Mouse (Mus musculus): ENCODE data around the gene Atp6v1d. TPM values are rescaled to one million over a fixed set of nuclear protein-coding genes. Genes with fewer than 3 reads are reported as not detected.

Gene Atp6v1d
- total and polyA plus RNA-seq, 3 experiments: 10.0 to 140 (median 114) TPM

DNA sequence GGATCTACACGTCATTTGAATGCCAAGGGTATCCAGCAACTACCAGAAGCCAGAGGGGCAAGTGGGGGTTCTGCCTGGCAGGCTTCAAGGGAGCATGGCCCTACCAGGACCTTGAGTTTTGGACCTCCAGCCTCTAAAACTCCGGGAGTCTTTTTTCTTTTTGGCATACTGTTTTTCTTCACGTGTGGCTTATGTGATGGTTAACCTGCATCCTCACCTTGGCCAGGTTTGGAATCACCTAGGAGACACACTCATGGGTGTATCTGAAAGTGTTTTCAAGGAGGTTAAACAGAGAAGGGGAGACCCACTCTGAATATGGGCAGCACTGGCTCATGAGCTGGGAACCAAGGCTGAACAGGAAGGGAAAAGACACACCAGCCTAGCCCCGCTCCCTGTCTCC, 41.9 kb upstream of the Atp6v1d start:
- ATAC-seq (ENCODE audit: extremely low read depth, insufficient number of reproducible peaks, low FRiP score, poor library complexity, severe bottlenecking): no peak
- Histone ChIP-seq H3K4me1 (ENCODE audit: insufficient read depth, low read depth, low read length) (peaks cover 13% of the 10 kb centered on the region), H3K27me3 (ENCODE audit: insufficient read depth, low read length) (peaks cover 14% of the 10 kb centered on the region), H3K9me3 (replicated peaks) (peaks cover 14% of the 10 kb centered on the region), H3K36me3 (replicated peaks) (no peaks in the 10 kb centered on the region), H3K4me3 (ENCODE audit: low read depth, low read length) (no peak overlapping the region)
- TF ChIP-seq TAL1 (conservative IDR thresholded peaks at IDR 0.05; ENCODE audit: low read depth, low read length): no peak
- no peak for TF ChIP-seq POLR2AphosphoS5 (IDR thresholded peaks at IDR 0.05; ENCODE audit: insufficient replicate concordance, low read depth, low read length)
- no peak for TF ChIP-seq CTCF (IDR thresholded peaks at IDR 0.05; ENCODE audit: low read depth, low read length)
- TF ChIP-seq GATA2 (IDR thresholded peaks at IDR 0.05; ENCODE audit: borderline replicate concordance, low read depth, low read length): no peak
- TF ChIP-seq GATA1 (IDR thresholded peaks at IDR 0.05; ENCODE audit: borderline replicate concordance, low read length): no peak
- no peak for DNase-seq (ENCODE audit: low spot score)

- Histone ChIP-seq H3K27me3 (ENCODE audit: insufficient read depth, low read length) (peaks cover 10% of the 10 kb centered on the region), H3K4me3 (ENCODE audit: low read depth, low read length) (no peak overlapping the region), H3K36me3 (replicated peaks) (no peaks in the 10 kb centered on the region), H3K4me1 (ENCODE audit: insufficient read depth, low read depth, low read length) (peaks cover 13% of the 10 kb centered on the region), H3K9me3 (replicated peaks) (no peaks in the 10 kb centered on the region; the same call in 1 of the 2 replicates)
- no peak for ATAC-seq (ENCODE audit: extremely low read depth, insufficient number of reproducible peaks, low FRiP score, poor library complexity, severe bottlenecking)
- TF ChIP-seq POLR2AphosphoS5 (IDR thresholded peaks at IDR 0.05; ENCODE audit: insufficient replicate concordance, low read depth, low read length) (no peak), TAL1 (conservative IDR thresholded peaks at IDR 0.05; ENCODE audit: low read depth, low read length) (no peak), CTCF (IDR thresholded peaks at IDR 0.05; ENCODE audit: low read depth, low read length) (no peak), GATA1 (IDR thresholded peaks at IDR 0.05; ENCODE audit: borderline replicate concordance, low read length) (no peak), GATA2 (IDR thresholded peaks at IDR 0.05; ENCODE audit: borderline replicate concordance, low read depth, low read length) (no peak)
- no peak for DNase-seq (ENCODE audit: low spot score)
Measured at GRCm38 (mm10) chr12:78901467-78901866, 40.0 kb upstream of the Atp6v1d start.

DNA sequence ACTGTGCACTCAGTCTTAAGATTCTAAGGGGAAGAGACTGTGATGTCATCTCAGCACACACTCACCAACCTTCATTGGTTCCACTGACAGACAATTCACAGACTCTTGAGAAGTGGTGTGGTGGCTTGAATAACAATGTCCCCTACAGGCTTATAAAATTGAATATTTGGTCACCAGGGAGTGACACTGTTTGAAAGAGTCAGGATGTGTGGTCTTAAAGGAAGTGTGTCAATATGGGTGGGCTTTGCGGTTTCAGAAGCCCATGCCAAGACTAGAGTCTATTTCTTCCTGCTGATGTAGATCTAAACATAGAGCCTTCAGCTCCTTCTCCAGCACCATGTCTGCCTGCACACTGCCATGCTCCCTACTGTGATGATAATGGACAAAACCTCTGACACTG, 36.4 kb upstream of the Atp6v1d start:
- Histone ChIP-seq H3K9me3 (replicated peaks) (no peaks in the 10 kb centered on the region), H3K4me3 (ENCODE audit: low read depth, low read length) (no peak overlapping the region), H3K27me3 (ENCODE audit: insufficient read depth, low read length) (peaks cover 17% of the 10 kb centered on the region), H3K36me3 (replicated peaks) (no peaks in the 10 kb centered on the region), H3K4me1 (ENCODE audit: insufficient read depth, low read depth, low read length) (peaks cover 12% of the 10 kb centered on the region)
- ATAC-seq (ENCODE audit: extremely low read depth, insufficient number of reproducible peaks, low FRiP score, poor library complexity, severe bottlenecking): no peak
- TF ChIP-seq POLR2AphosphoS5 (IDR thresholded peaks at IDR 0.05; ENCODE audit: insufficient replicate concordance, low read depth, low read length) (no peak), CTCF (IDR thresholded peaks at IDR 0.05; ENCODE audit: low read depth, low read length) (no peak), TAL1 (conservative IDR thresholded peaks at IDR 0.05; ENCODE audit: low read depth, low read length) (no peak), GATA1 (IDR thresholded peaks at IDR 0.05; ENCODE audit: borderline replicate concordance, low read length) (no peak), GATA2 (IDR thresholded peaks at IDR 0.05; ENCODE audit: borderline replicate concordance, low read depth, low read length) (no peak)
- no peak for DNase-seq (ENCODE audit: low spot score)

- TF ChIP-seq POLR2AphosphoS5 (IDR thresholded peaks at IDR 0.05; ENCODE audit: insufficient replicate concordance, low read depth, low read length): no peak
- TF ChIP-seq GATA1 (IDR thresholded peaks at IDR 0.05; ENCODE audit: borderline replicate concordance, low read length): no peak
- TF ChIP-seq TAL1 (conservative IDR thresholded peaks at IDR 0.05; ENCODE audit: low read depth, low read length): no peak
- no peak for TF ChIP-seq CTCF (IDR thresholded peaks at IDR 0.05; ENCODE audit: low read depth, low read length)
- TF ChIP-seq GATA2 (IDR thresholded peaks at IDR 0.05; ENCODE audit: borderline replicate concordance, low read depth, low read length): no peak
- Histone ChIP-seq H3K9me3 (replicated peaks) (peaks cover 3% of the 10 kb centered on the region), H3K27me3 (ENCODE audit: insufficient read depth, low read length) (peaks cover 9% of the 10 kb centered on the region), H3K4me1 (ENCODE audit: insufficient read depth, low read depth, low read length) (peaks cover 12% of the 10 kb centered on the region), H3K36me3 (replicated peaks) (peaks cover 24% of the 10 kb centered on the region), H3K4me3 (ENCODE audit: low read depth, low read length) (no peak overlapping the region)
- DNase-seq (ENCODE audit: low spot score) (no peak), ATAC-seq (ENCODE audit: extremely low read depth, insufficient number of reproducible peaks, low FRiP score, poor library complexity, severe bottlenecking) (no peak)
Measured at GRCm38 (mm10) chr12:78891149-78891548, 29.7 kb upstream of the Atp6v1d start.

DNA sequence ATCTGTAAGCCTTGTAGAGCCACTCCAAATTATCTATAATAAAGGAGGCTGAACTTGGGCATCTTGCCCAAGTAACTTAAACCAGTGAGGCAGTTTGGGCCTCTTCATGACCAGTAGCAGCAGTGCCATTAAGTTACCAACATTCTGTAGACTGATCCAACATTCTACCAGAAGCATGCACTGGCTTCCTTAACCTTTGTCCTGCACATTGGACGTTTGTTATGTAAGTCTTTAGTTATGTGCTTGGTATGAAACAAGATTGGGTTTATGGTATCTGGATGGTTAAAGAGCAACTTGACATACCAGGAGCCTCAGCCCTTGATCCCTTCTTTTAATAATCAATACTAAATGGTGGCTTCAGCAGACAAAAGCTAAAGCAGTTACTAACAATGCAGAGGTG, 28.6 kb upstream of the Atp6v1d start:
- no peak for ATAC-seq (ENCODE audit: extremely low read depth, insufficient number of reproducible peaks, low FRiP score, poor library complexity, severe bottlenecking)
- DNase-seq (ENCODE audit: low spot score): no peak
- peaks cover 6% of the 10 kb centered on the region; the same call in 1 of the 2 replicates for H3K4me1 ChIP-seq (ENCODE audit: insufficient read depth, low read depth, low read length)
- TF ChIP-seq CTCF (IDR thresholded peaks at IDR 0.05; ENCODE audit: low read depth, low read length): no peak
- no peak for TF ChIP-seq GATA2 (IDR thresholded peaks at IDR 0.05; ENCODE audit: borderline replicate concordance, low read depth, low read length)
- no peak for TF ChIP-seq TAL1 (conservative IDR thresholded peaks at IDR 0.05; ENCODE audit: low read depth, low read length)
- no peak for TF ChIP-seq POLR2AphosphoS5 (IDR thresholded peaks at IDR 0.05; ENCODE audit: insufficient replicate concordance, low read depth, low read length)
- TF ChIP-seq GATA1 (IDR thresholded peaks at IDR 0.05; ENCODE audit: borderline replicate concordance, low read length): no peak
- H3K4me3 ChIP-seq (ENCODE audit: low read depth, low read length): no peak overlapping the region
- peaks cover 3% of the 10 kb centered on the region for H3K9me3 ChIP-seq (replicated peaks)
- H3K36me3 ChIP-seq (replicated peaks): peaks cover 35% of the 10 kb centered on the region
- peaks cover 6% of the 10 kb centered on the region; the same call in 1 of the 2 replicates for H3K27me3 ChIP-seq (ENCODE audit: insufficient read depth, low read length)

DNA sequence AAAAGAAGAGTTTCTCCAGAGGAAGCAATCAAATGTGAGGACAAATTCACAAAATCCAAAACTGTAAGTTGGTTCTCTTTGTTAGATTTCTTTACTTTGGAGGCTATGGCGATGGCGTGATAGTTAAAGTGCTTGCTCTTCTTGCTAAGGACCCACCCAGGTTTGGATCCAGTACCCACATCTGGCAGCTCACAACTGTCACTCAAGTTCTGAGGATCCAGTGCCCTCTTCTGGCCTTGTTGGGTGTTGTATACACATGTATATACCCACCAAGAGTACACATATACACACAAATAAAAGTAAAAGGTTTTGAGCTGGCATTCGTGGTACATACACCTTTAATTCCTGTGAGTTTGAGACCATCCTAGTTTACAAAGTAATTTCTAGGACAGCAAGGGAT, 13.1 kb upstream of the Atp6v1d start:
- DNase-seq (ENCODE audit: low spot score): no peak
- H3K9me3 ChIP-seq (replicated peaks): no peaks in the 10 kb centered on the region
- no peaks in the 10 kb centered on the region for H3K27me3 ChIP-seq (ENCODE audit: insufficient read depth, low read length)
- H3K4me1 ChIP-seq (ENCODE audit: insufficient read depth, low read depth, low read length): peaks cover 15% of the 10 kb centered on the region
- peaks cover 84% of the 10 kb centered on the region for H3K36me3 ChIP-seq (replicated peaks)
- ATAC-seq (ENCODE audit: extremely low read depth, insufficient number of reproducible peaks, low FRiP score, poor library complexity, severe bottlenecking): no peak
- no peak for TF ChIP-seq CTCF (IDR thresholded peaks at IDR 0.05; ENCODE audit: low read depth, low read length)
- no peak overlapping the region for H3K4me3 ChIP-seq (ENCODE audit: low read depth, low read length)

DNA sequence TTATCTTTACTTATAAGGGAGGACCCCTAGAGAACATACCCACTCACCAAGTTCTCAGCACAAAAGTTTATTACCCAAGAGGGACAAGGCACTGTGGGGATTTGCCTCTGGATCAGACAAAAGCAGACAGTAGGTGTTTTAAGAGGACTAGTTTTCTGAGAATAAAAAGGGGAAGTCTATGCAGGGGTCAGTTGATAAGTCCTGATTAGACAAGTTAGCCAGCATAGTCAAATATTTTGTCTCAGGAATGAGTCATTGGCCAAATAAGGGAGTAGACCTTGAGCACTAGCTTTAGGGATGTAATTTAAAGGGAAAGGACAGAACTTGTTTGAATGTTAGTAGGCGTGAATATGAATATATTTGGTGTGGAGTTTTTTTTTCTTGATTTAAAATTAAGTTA, 6.7 kb upstream of the Atp6v1d start:
- Histone ChIP-seq H3K4me1 (ENCODE audit: insufficient read depth, low read depth, low read length) (peaks cover 50% of the 10 kb centered on the region), H3K9me3 (replicated peaks) (no peaks in the 10 kb centered on the region), H3K36me3 (replicated peaks) (peaks cover 66% of the 10 kb centered on the region), H3K4me3 (ENCODE audit: low read depth, low read length) (no peak overlapping the region), H3K27me3 (ENCODE audit: insufficient read depth, low read length) (no peaks in the 10 kb centered on the region)
- ATAC-seq (ENCODE audit: extremely low read depth, insufficient number of reproducible peaks, low FRiP score, poor library complexity, severe bottlenecking) (peak; percentile 79), DNase-seq (ENCODE audit: low spot score) (peak; percentile 37)
- TF ChIP-seq CTCF (IDR thresholded peaks at IDR 0.05; ENCODE audit: low read depth, low read length) (no peak), GATA2 (IDR thresholded peaks at IDR 0.05; ENCODE audit: borderline replicate concordance, low read depth, low read length) (no peak), TAL1 (conservative IDR thresholded peaks at IDR 0.05; ENCODE audit: low read depth, low read length) (no peak), POLR2AphosphoS5 (IDR thresholded peaks at IDR 0.05; ENCODE audit: insufficient replicate concordance, low read depth, low read length) (no peak), GATA1 (IDR thresholded peaks at IDR 0.05; ENCODE audit: borderline replicate concordance, low read length) (no peak)

Measured in G1E (cell line).